Mouse (Mus musculus) liver, embryonic 16.5 days (tissue): Measurements from ENCODE around the gene Ttbk2. TPM values are rescaled to one million over a fixed set of nuclear protein-coding genes. Genes with fewer than 3 reads are reported as not detected.

ENCODE experiments used
- ATAC-seq: fragments of 200-750 bp; cut with Nextera tagmentation; 2 replicates; pipeline ENCODE4 v1.8.0; 2017; ENCODE audit warnings: low read depth, mild to moderate bottlenecking, moderate number of reproducible peaks, moderate library complexity
- H3K27ac ChIP-seq: fragments of 300-500 bp; sonication (generic); 2 replicates; pipeline ENCODE4 v1.5.1; 2014; ENCODE audit warnings: mild to moderate bottlenecking, low read length
- H3K27me3 ChIP-seq: fragments of 300-500 bp; sonication (generic); 2 replicates; pipeline ENCODE4 v1.6.1; 2014; ENCODE audit warnings: low read depth, low read length, mixed read lengths; ENCODE audit not compliant: control insufficient read depth, insufficient read depth
- H3K36me3 ChIP-seq: fragments of 300-500 bp; sonication (generic); 2 replicates; pipeline ENCODE4 v1.6.1; 2014; ENCODE audit warnings: mild to moderate bottlenecking; ENCODE audit not compliant: control insufficient read depth, insufficient read depth
- H3K4me1 ChIP-seq: fragments of 300-500 bp; sonication (generic); 2 replicates; pipeline ENCODE4 v1.6.1; 2014; ENCODE audit warnings: low read depth, low read length, mixed read lengths; ENCODE audit not compliant: control insufficient read depth
- H3K4me2 ChIP-seq: fragments of 300-500 bp; sonication (generic); 2 replicates; pipeline ENCODE4 v1.6.1; 2014; ENCODE audit warnings: low read depth, low read length, mixed read lengths
- H3K4me3 ChIP-seq: fragments of 300-500 bp; sonication (generic); 2 replicates; pipeline ENCODE4 v1.5.1; 2014; ENCODE audit warnings: low read depth, mild to moderate bottlenecking, low read length
- H3K9ac ChIP-seq: fragments of 300-500 bp; sonication (generic); 2 replicates; pipeline ENCODE4 v1.6.1; 2014; ENCODE audit warnings: low read depth, low read length
- H3K9me3 ChIP-seq: fragments of 300-500 bp; sonication (generic); replicated peaks from 2 replicates; pipeline ENCODE4 v1.6.1; 2016; ENCODE audit warnings: low read length; ENCODE audit not compliant: control insufficient read depth
- WGBS: fragments of 180-500 bp; shearing (Covaris S2); extraction: QIAGEN DNeasy Blood & Tissue Kit; methylation state at CpG from one replicate; pipeline ENCODE4 v1.1.7; 2014; ENCODE audit not compliant: insufficient replicate concordance; 5-methylcytosine and 5-hydroxymethylcytosine counted together
- polyA plus RNA-seq: library from polyadenylated mRNA; unstranded; fragments of >200 nt; fragmentation: Nextera tagmentation; extraction: Ambion mirVana; gene quantifications from 2 replicates; pipeline ENCODE4 v1.2.1, GENCODE M21; 2015

Gene Ttbk2
- polyA plus RNA-seq, 1 experiment from 2014 or later = 0.41 TPM

- Histone ChIP-seq H3K4me3 (no peak overlapping the region), H3K4me2 (no peak overlapping the region), H3K4me1 (no peaks in the 10 kb centered on the region), H3K9ac (no peak overlapping the region), H3K27ac (no peak overlapping the region), H3K36me3 (no peaks in the 10 kb centered on the region), H3K9me3 (no peaks in the 10 kb centered on the region), H3K27me3 (no peaks in the 10 kb centered on the region)
- 26% methylated on average over 1 of the region's 1 CpGs for WGBS
- ATAC-seq = no peak
Measured at GRCm38 (mm10) chr2:120826936-120827638, 23.3 kb downstream of the Ttbk2 start.

GRCm38 (mm10) chr2:120770265-120770935, 80.0 kb downstream of the Ttbk2 start:
- H3K36me3 ChIP-seq = no peaks in the 10 kb centered on the region
- H3K9ac ChIP-seq = no peak overlapping the region
- no peaks in the 10 kb centered on the region for H3K27me3 ChIP-seq
- H3K4me3 ChIP-seq = no peak overlapping the region
- peaks cover 2% of the 10 kb centered on the region for H3K4me1 ChIP-seq
- H3K4me2 ChIP-seq = no peak overlapping the region
- no peak for ATAC-seq
- 38% methylated on average over 2 of the region's 2 CpGs for WGBS
- H3K9me3 ChIP-seq = no peaks in the 10 kb centered on the region
- no peak overlapping the region for H3K27ac ChIP-seq

GRCm38 (mm10) chr2:120761922-120762321, 88.5 kb downstream of the Ttbk2 start:
- H3K4me1 ChIP-seq = no peaks in the 10 kb centered on the region
- no peaks in the 10 kb centered on the region for H3K9me3 ChIP-seq
- no peaks in the 10 kb centered on the region for H3K36me3 ChIP-seq
- no peak overlapping the region for H3K4me2 ChIP-seq
- no peaks in the 10 kb centered on the region for H3K27me3 ChIP-seq
- no peak overlapping the region for H3K27ac ChIP-seq
- H3K9ac ChIP-seq = no peak overlapping the region
- H3K4me3 ChIP-seq = no peak overlapping the region
- no peak for ATAC-seq

- no peak overlapping the region for H3K9ac ChIP-seq
- no peak for ATAC-seq
- no peak overlapping the region for H3K27ac ChIP-seq
- WGBS = 70% methylated on average over 2 of the region's 2 CpGs
- H3K4me2 ChIP-seq = no peak overlapping the region
- no peaks in the 10 kb centered on the region for H3K27me3 ChIP-seq
- no peaks in the 10 kb centered on the region for H3K4me1 ChIP-seq
- H3K36me3 ChIP-seq = no peaks in the 10 kb centered on the region
- no peaks in the 10 kb centered on the region for H3K9me3 ChIP-seq
- H3K4me3 ChIP-seq = no peak overlapping the region
Measured at GRCm38 (mm10) chr2:120748041-120748440, 102.4 kb downstream of the Ttbk2 start.

- 86% methylated on average over 1 of the region's 1 CpGs for WGBS
Measured at GRCm38 (mm10) chr2:120745496-120745895, 104.9 kb downstream of the Ttbk2 start.

GRCm38 (mm10) chr2:120731877-120732530, 118.4 kb downstream of the Ttbk2 start:
- Histone ChIP-seq H3K9me3 (no peaks in the 10 kb centered on the region), H3K4me3 (peak overlapping the region; percentile 85), H3K27ac (peak overlapping the region; percentile 92), H3K36me3 (peaks cover 15% of the 10 kb centered on the region), H3K4me2 (peak overlapping the region; percentile 67), H3K4me1 (peaks cover 29% of the 10 kb centered on the region), H3K9ac (peak overlapping the region; percentile 51), H3K27me3 (no peaks in the 10 kb centered on the region)
- peak; percentile 6; the same call in 1 of the 2 replicates for ATAC-seq
- WGBS = 18% methylated on average over 7 of the region's 7 CpGs

More at GRCm38 (mm10) chr2:120745496-120745895, 104.9 kb downstream of the Ttbk2 start:
- Histone ChIP-seq H3K4me3 (no peak overlapping the region), H3K4me2 (no peak overlapping the region), H3K9ac (no peak overlapping the region), H3K9me3 (no peaks in the 10 kb centered on the region), H3K27me3 (no peaks in the 10 kb centered on the region), H3K27ac (no peak overlapping the region), H3K36me3 (no peaks in the 10 kb centered on the region), H3K4me1 (no peaks in the 10 kb centered on the region)
- no peak for ATAC-seq

- ATAC-seq = peak; percentile 97
- under 1% methylated on average over 61 of the region's 61 CpGs for WGBS
- Histone ChIP-seq H3K9me3 (no peaks in the 10 kb centered on the region), H3K27ac (peak overlapping the region; percentile 94), H3K4me3 (peak overlapping the region; percentile 85), H3K4me2 (peak overlapping the region; percentile 86), H3K4me1 (peaks cover 29% of the 10 kb centered on the region), H3K36me3 (peaks cover 21% of the 10 kb centered on the region), H3K9ac (peak overlapping the region; percentile 92), H3K27me3 (no peaks in the 10 kb centered on the region)
Measured at GRCm38 (mm10) chr2:120731167-120731862, 119.1 kb downstream of the Ttbk2 start.

GRCm38 (mm10) chr2:120730639-120731166, 119.7 kb downstream of the Ttbk2 start:
- H3K9me3 ChIP-seq = no peaks in the 10 kb centered on the region
- under 1% methylated on average over 50 of the region's 50 CpGs for WGBS
- peak overlapping the region; percentile 85 for H3K4me3 ChIP-seq
- H3K27me3 ChIP-seq = no peaks in the 10 kb centered on the region
- peak overlapping the region; percentile 86 for H3K4me2 ChIP-seq
- peak; percentile 19; the same call in 1 of the 2 replicates for ATAC-seq
- peak overlapping the region; percentile 94 for H3K27ac ChIP-seq
- H3K4me1 ChIP-seq = peaks cover 29% of the 10 kb centered on the region
- H3K9ac ChIP-seq = peak overlapping the region; percentile 92
- H3K36me3 ChIP-seq = peaks cover 28% of the 10 kb centered on the region
